Mouse (Mus musculus): ENCODE measurements at regions not wholly inside any gene's neighbourhood (a gene's known extent, or its start where the extent isn't known, plus 50 kb on each side); places are given as distances from the start of the nearest gene placed in this dataset.

DNA sequence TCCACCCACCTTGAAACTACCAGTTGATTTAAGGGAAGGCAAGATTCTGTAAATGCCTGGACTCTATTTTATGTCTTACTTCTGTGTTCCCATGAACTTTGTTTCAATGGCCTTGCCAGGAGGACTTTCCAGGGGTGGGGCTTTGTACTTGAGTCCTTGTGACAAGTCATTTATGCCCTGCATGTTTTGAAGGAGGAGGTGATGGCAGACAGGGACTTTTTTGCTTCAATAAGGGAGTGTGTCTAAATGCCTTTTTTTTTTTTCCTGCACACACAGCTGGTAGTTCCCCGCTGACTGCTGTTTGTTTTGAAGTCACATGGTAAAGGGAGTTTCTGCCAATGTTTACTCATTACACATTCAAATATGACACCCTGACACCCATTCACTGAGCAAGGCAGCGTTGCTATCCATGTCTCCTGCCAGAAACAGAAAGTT is 74.1 kb downstream of the Btg1 start:
- TF ChIP-seq EP300 (IDR thresholded peaks at IDR 0.05; ENCODE audit: low read depth) (no peak), CTCF (IDR thresholded peaks at IDR 0.05; ENCODE audit: low read depth) (no peak)

Data from liver, embryonic 14.5 days (tissue).